Mouse (Mus musculus) forebrain, embryonic 14.5 days (tissue): ENCODE results near the gene Hsd11b1. TPM values are rescaled to one million over a fixed set of nuclear protein-coding genes. Genes with fewer than 3 reads are reported as not detected.

ENCODE experiments used
- ATAC-seq: fragments of 200-750 bp; cut with Nextera tagmentation; 2 replicates; pipeline ENCODE4 v1.8.0; 2017; ENCODE audit warnings: mild to moderate bottlenecking, moderate library complexity
- DNase-seq: peaks from one replicate; pipeline ENCODE4 v3.0.0-alpha.2; 2015; ENCODE audit warnings: low spot score
- H3K27ac ChIP-seq: fragments of 300-500 bp; sonication (generic); 2 replicates; pipeline ENCODE4 v1.5.1; 2014; ENCODE audit warnings: low read depth, mild to moderate bottlenecking, control low read depth, low read length, moderate library complexity
- H3K27me3 ChIP-seq: fragments of 300-500 bp; sonication (generic); replicated peaks from 2 replicates; pipeline ENCODE4 v1.6.1; 2014; ENCODE audit warnings: low read length, control low read depth, mixed read lengths; ENCODE audit not compliant: control insufficient read depth, insufficient read depth
- H3K36me3 ChIP-seq: fragments of 300-500 bp; sonication (generic); 2 replicates; pipeline ENCODE4 v1.6.1; 2014; ENCODE audit warnings: low read length, control low read depth; ENCODE audit not compliant: control insufficient read depth, insufficient read depth
- H3K4me1 ChIP-seq: fragments of 300-500 bp; sonication (generic); 2 replicates; pipeline ENCODE4 v1.6.1; 2014; ENCODE audit warnings: antibody characterized with exemption, low read length, control low read depth; ENCODE audit not compliant: control insufficient read depth, insufficient read depth
- H3K4me2 ChIP-seq: fragments of 300-500 bp; sonication (generic); 2 replicates; pipeline ENCODE4 v1.6.1; 2014; ENCODE audit warnings: mild to moderate bottlenecking, control low read depth, low read length
- H3K4me3 ChIP-seq: fragments of 300-500 bp; sonication (generic); 2 replicates; pipeline ENCODE4 v1.5.1; 2014; ENCODE audit warnings: low read depth, low read length, control low read depth
- H3K9ac ChIP-seq: fragments of 300-500 bp; sonication (generic); 2 replicates; pipeline ENCODE4 v1.6.1; 2014; ENCODE audit warnings: mild to moderate bottlenecking, low read length, control low read depth, moderate library complexity
- H3K9me3 ChIP-seq: fragments of 300-500 bp; sonication (generic); replicated peaks from 2 replicates; pipeline ENCODE4 v1.6.1; 2016; ENCODE audit warnings: low read length, control low read depth, mixed read lengths; ENCODE audit not compliant: control insufficient read depth
- WGBS: fragments of 180-500 bp; shearing (Covaris S2); extraction: QIAGEN DNeasy Blood & Tissue Kit; methylation state at CpG from one replicate; pipeline ENCODE4 v1.1.7; 2014; 5-methylcytosine and 5-hydroxymethylcytosine counted together
- polyA plus RNA-seq: library from polyadenylated mRNA; unstranded; fragments of >200 nt; fragmentation: Nextera tagmentation; extraction: Ambion mirVana; gene quantifications from 2 replicates; pipeline ENCODE4 v1.2.1, GENCODE M21; 2014

Hsd11b1 gene
- polyA plus RNA-seq, 1 experiment from 2014 or later: 0.47 TPM

GRCm38 (mm10) chr1:193301216-193302092 is 37.6 kb upstream of the Hsd11b1 start:
- no peak for DNase-seq
- H3K4me3 ChIP-seq: no peak overlapping the region
- no peak for ATAC-seq
- H3K9ac ChIP-seq: no peak overlapping the region
- no peak overlapping the region for H3K4me2 ChIP-seq
- H3K27me3 ChIP-seq: no peaks in the 10 kb centered on the region
- no peak overlapping the region for H3K27ac ChIP-seq
- H3K4me1 ChIP-seq: no peaks in the 10 kb centered on the region
- H3K36me3 ChIP-seq: no peaks in the 10 kb centered on the region
- no peaks in the 10 kb centered on the region for H3K9me3 ChIP-seq
- WGBS: 76% methylated on average over 6 of the region's 6 CpGs

GRCm38 (mm10) chr1:193299995-193300394 is 36.1 kb upstream of the Hsd11b1 start:
- Histone ChIP-seq H3K9me3 (no peaks in the 10 kb centered on the region), H3K27ac (no peak overlapping the region), H3K36me3 (no peaks in the 10 kb centered on the region), H3K27me3 (no peaks in the 10 kb centered on the region), H3K9ac (no peak overlapping the region), H3K4me3 (no peak overlapping the region), H3K4me2 (no peak overlapping the region), H3K4me1 (no peaks in the 10 kb centered on the region)
- no peak for DNase-seq
- no peak for ATAC-seq
- WGBS: 29% methylated on average over 1 of the region's 1 CpGs

GRCm38 (mm10) chr1:193298141-193298765 is 34.4 kb upstream of the Hsd11b1 start:
- H3K4me3 ChIP-seq: no peak overlapping the region
- no peak overlapping the region for H3K4me2 ChIP-seq
- no peak overlapping the region for H3K27ac ChIP-seq
- DNase-seq (no peak), ATAC-seq (no peak)
- no peaks in the 10 kb centered on the region for H3K4me1 ChIP-seq
- no peaks in the 10 kb centered on the region for H3K36me3 ChIP-seq
- H3K9ac ChIP-seq: no peak overlapping the region
- no peaks in the 10 kb centered on the region for H3K9me3 ChIP-seq
- 77% methylated on average over 3 of the region's 3 CpGs for WGBS
- H3K27me3 ChIP-seq: no peaks in the 10 kb centered on the region

- Histone ChIP-seq H3K27me3 (no peaks in the 10 kb centered on the region), H3K4me1 (no peaks in the 10 kb centered on the region), H3K4me2 (no peak overlapping the region), H3K27ac (no peak overlapping the region), H3K36me3 (no peaks in the 10 kb centered on the region), H3K4me3 (no peak overlapping the region), H3K9ac (no peak overlapping the region), H3K9me3 (no peaks in the 10 kb centered on the region)
- WGBS: 88% methylated on average over 5 of the region's 5 CpGs
- no peak for ATAC-seq
- DNase-seq: no peak
Observed at GRCm38 (mm10) chr1:193295920-193296319, 32.0 kb upstream of the Hsd11b1 start.

- Histone ChIP-seq H3K36me3 (no peaks in the 10 kb centered on the region), H3K9ac (no peak overlapping the region), H3K4me3 (no peak overlapping the region), H3K27ac (no peak overlapping the region), H3K9me3 (no peaks in the 10 kb centered on the region), H3K27me3 (no peaks in the 10 kb centered on the region), H3K4me2 (no peak overlapping the region), H3K4me1 (no peaks in the 10 kb centered on the region)
- WGBS: 83% methylated on average over 3 of the region's 3 CpGs
- no peak for ATAC-seq
- DNase-seq: no peak
Observed at GRCm38 (mm10) chr1:193293926-193294325, 30.1 kb upstream of the Hsd11b1 start.

- no peaks in the 10 kb centered on the region for H3K9me3 ChIP-seq
- no peak for DNase-seq
- WGBS: 69% methylated on average over 2 of the region's 2 CpGs
- no peak for ATAC-seq
- no peak overlapping the region for H3K9ac ChIP-seq
- no peaks in the 10 kb centered on the region for H3K36me3 ChIP-seq
- no peaks in the 10 kb centered on the region for H3K4me1 ChIP-seq
- H3K4me2 ChIP-seq: no peak overlapping the region
- H3K27ac ChIP-seq: no peak overlapping the region
- H3K4me3 ChIP-seq: no peak overlapping the region
- no peaks in the 10 kb centered on the region for H3K27me3 ChIP-seq
Observed at GRCm38 (mm10) chr1:193293039-193293438, 29.2 kb upstream of the Hsd11b1 start.

- H3K9me3 ChIP-seq: no peaks in the 10 kb centered on the region
Observed at GRCm38 (mm10) chr1:193290686-193291085, 26.8 kb upstream of the Hsd11b1 start.

GRCm38 (mm10) chr1:193289914-193290313 is 26.0 kb upstream of the Hsd11b1 start:
- Histone ChIP-seq H3K4me2 (no peak overlapping the region), H3K4me1 (no peaks in the 10 kb centered on the region), H3K27me3 (no peaks in the 10 kb centered on the region), H3K4me3 (no peak overlapping the region), H3K27ac (no peak overlapping the region), H3K36me3 (no peaks in the 10 kb centered on the region), H3K9ac (no peak overlapping the region), H3K9me3 (no peaks in the 10 kb centered on the region)
- DNase-seq (no peak), ATAC-seq (no peak)
- WGBS: 93% methylated on average over 5 of the region's 5 CpGs

More at GRCm38 (mm10) chr1:193290686-193291085, 26.8 kb upstream of the Hsd11b1 start:
- no peak overlapping the region for H3K4me2 ChIP-seq
- no peaks in the 10 kb centered on the region for H3K4me1 ChIP-seq
- H3K4me3 ChIP-seq: no peak overlapping the region
- H3K27me3 ChIP-seq: no peaks in the 10 kb centered on the region
- H3K9ac ChIP-seq: no peak overlapping the region
- H3K36me3 ChIP-seq: no peaks in the 10 kb centered on the region
- no peak overlapping the region for H3K27ac ChIP-seq
- DNase-seq: no peak
- ATAC-seq: no peak

GRCm38 (mm10) chr1:193289076-193289475 is 25.2 kb upstream of the Hsd11b1 start:
- Histone ChIP-seq H3K9ac (no peak overlapping the region), H3K9me3 (no peaks in the 10 kb centered on the region), H3K4me1 (no peaks in the 10 kb centered on the region), H3K36me3 (no peaks in the 10 kb centered on the region), H3K27me3 (no peaks in the 10 kb centered on the region), H3K4me3 (no peak overlapping the region), H3K27ac (no peak overlapping the region), H3K4me2 (no peak overlapping the region)
- ATAC-seq: no peak
- DNase-seq: no peak
- WGBS: 93% methylated on average over 3 of the region's 3 CpGs
